Mouse (Mus musculus) right cerebral cortex, postnatal 4 days (tissue): ENCODE results near the gene St6galnac5.

Source experiments
- DNase-seq: peaks from one replicate; pipeline ENCODE4 v3.0.0-alpha.2; 2022

Gene St6galnac5

GRCm38 (mm10) chr3:152776872-152777540 lies 205.0 kb downstream of the St6galnac5 start:
- no peak for DNase-seq

GRCm38 (mm10) chr3:152776363-152776762 lies 205.7 kb downstream of the St6galnac5 start:
- no peak for DNase-seq

GRCm38 (mm10) chr3:152770056-152770455 lies 212.0 kb downstream of the St6galnac5 start:
- no peak for DNase-seq

GRCm38 (mm10) chr3:152767485-152767884 lies 214.6 kb downstream of the St6galnac5 start:
- no peak for DNase-seq
